Mouse (Mus musculus): ENCODE data around the gene Trpm6.

DNA sequence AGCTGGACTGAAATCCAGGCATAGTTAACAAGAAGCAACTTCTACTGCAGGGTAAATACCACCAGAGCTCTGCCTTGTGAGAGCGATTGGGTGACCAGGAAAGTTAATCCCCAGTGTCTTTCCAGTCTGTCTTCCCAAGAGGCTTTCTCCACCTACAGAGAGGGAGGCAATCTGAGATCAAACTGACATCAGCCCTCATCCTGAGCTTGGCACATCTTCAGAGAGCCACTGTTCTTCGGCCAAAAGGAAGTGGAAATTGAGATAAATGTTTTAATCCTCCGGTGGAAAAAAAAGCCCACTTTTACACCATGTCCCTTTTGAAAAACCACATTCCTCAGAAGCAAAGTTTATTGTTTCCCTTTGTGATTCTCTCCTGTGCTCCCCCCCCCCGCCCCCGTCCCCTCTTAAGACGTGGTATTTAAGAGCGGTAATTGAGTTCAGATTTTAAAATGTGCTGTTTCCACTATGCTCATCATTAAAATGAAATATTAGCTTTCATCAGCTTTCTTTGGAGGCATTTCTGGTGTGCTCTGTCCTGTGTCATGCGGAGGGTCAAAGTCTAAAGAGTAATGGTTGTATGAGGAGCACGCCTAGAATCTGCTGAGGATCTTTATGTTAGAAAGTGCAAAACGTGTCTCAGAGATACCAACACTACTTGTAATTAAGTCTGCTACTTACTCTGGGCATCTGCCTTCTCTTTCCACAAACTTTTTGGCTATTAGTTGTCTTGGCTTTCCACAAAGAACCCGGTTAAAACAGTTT, 138.0 kb downstream of the Trpm6 start:
- TF ChIP-seq EP300 (IDR thresholded peaks at IDR 0.05; ENCODE audit: low read depth): no peak
- TF ChIP-seq CTCF (IDR thresholded peaks at IDR 0.05; ENCODE audit: low read depth): no peak

Measured in heart, postnatal 0 days (tissue).